Mouse (Mus musculus) gonadal fat pad, adult 2 months (tissue): Measurements from ENCODE around the gene Pop4. TPM values are rescaled to one million over a fixed set of nuclear protein-coding genes. Genes with fewer than 3 reads are reported as not detected.
"Not testable (repeated sequence)": the region's sequence is repeated elsewhere in the genome, so short reads cannot be mapped to it uniquely, and the experiment has no call there.

Experiments
- DNase-seq: peaks from one replicate; pipeline ENCODE4 v3.0.0-alpha.2; 2012; ENCODE audit warnings: low read depth
- polyA plus RNA-seq: library from polyadenylated mRNA; depleted of rRNA; stranded (reverse); fragments of >200 nt; gene quantifications from 2 replicates; pipeline ENCODE4 v1.2.3, GENCODE M21; 2012; rRNA removed

Gene Pop4
- polyA plus RNA-seq = 14.8 and 17.1 TPM in 2 replicates

DNA sequence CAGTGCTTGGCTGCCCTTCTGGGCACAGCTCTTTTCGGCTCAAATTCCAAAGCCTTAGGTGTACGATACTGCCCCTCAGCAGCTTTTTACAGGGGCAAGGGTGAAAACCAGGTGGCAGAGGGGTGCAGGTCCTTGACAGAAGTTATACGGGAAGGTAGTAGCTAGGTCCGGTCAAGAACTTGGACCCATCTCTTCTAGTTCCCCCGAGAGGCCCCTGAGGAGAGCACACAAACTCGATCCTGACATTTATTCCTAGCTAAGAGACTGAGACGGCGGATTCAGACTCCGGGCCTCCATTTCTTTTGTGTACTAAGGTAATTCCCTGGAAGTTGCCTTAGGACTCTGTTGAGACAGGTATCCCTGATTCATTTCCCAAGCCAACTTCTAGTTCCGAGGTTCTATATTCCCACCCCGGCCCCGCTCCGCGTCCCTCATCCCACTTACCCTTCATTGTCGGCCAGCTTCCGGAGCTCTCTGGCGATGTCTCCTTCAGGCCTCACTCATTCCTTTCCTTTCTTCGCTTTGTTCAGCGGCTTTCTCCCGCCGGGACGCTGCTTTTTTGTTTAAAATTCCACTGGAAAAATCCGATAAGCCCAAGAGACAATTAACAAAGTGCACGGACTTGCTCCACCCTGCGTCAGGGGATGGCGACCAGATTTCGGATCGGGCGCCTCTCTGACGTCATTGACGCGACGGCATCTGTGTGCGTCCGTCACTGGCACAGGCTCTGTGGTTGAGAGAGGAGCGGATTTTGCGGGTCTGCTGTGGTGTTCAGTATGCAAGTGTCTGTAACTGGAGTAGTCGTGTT is at the start of gene Pop4:
TSS of gene Pop4 (minus strand) at position 721 of the 808 bp plus-strand sequence.
- peak; percentile 38 for DNase-seq

DNA sequence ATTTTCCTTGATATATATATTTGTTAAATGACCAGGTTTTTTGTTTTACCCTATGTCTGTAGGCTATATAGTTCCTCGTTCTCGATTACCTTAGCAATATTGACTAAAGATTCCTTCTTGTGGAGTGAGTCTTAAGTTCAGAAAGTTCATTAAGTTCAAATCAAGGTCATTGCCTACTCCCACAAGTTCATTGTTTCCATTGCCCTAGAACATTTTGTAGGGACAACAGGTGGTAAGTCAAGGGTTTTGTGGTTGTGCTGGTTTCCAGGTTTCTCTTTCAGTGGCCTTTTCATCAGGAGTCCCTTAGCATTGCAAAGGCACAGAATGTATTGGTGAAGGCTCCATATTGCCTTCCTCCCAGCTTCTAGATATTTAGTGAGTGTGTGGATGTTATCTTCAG is 49.4 kb upstream of the Pop4 start:
- DNase-seq = no peak

DNA sequence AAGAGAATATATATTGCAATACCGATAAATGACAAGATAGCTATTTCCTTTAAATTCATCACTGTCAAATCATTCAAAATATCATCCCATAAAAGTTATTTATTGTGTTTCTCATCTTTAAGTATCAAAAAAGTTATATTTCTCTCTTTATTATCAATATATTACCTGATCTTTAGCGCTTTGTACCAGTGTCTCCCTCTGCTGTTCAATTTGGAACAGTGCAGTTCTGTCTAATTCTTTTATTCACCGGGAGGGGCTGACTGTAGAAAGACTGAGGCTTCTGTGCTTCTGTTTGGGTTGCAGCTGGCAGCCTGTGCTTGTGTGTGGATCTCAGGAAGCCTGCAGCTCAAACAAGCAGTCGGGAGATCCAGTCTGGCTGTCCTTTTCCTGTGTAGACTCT is 11.0 kb upstream of the Pop4 start:
- DNase-seq = not testable (repeated sequence)

DNA sequence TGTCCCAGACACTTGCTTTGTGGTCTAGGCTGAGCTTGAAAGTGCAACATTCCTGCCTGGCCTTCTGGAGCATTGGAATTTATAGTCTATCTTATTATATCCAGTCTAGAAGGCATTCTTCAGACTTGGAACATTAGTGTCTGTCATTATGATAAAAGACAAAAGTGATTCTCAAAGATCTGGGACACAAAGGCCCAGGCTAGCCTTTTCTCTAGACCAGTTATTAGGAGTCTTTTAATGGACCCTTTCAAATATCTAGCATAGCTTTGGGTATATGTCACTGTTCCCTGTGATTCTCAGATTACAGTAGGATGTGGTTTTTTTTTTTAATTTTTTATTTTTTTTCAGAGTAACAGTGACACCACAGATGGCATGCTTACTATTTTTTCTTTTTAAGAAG is 1.3 kb upstream of the Pop4 start:
- DNase-seq = no peak

DNA sequence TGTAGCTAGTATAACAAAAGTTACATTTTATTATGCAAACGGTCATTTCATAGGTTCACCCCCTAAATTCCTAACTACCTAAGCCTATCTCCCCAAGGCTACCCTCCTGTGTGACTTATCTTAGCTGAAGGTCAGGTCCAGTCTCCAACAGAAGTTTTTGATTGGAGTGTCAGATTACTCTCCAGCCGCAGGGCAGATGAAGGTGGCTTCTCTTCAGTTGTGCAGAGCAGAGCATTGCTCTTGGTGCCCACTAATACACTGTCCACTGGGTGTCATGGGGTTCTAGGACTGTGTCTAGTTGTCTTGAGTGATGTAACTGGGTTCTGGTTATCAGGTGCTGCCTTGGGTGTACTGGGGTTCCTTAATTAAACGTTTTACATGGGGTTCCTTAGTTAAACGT is 636 bp upstream of the Pop4 start:
- no peak for DNase-seq

DNA sequence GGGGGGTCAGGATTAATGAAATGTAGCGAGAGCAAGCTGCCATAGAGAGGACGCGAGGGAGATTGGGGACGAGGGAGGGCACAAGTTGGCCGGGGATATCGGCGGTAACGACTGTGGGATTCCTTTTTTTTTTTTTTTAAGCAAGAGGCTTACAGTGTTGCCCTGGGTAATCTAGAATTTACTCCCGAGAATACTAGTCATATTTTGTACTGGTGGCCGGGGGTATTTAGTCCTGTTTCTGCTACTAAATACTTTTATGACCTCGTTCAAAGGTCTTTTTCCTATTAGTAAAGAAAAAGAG is 238 bp upstream of the Pop4 start:
- DNase-seq = no peak

DNA sequence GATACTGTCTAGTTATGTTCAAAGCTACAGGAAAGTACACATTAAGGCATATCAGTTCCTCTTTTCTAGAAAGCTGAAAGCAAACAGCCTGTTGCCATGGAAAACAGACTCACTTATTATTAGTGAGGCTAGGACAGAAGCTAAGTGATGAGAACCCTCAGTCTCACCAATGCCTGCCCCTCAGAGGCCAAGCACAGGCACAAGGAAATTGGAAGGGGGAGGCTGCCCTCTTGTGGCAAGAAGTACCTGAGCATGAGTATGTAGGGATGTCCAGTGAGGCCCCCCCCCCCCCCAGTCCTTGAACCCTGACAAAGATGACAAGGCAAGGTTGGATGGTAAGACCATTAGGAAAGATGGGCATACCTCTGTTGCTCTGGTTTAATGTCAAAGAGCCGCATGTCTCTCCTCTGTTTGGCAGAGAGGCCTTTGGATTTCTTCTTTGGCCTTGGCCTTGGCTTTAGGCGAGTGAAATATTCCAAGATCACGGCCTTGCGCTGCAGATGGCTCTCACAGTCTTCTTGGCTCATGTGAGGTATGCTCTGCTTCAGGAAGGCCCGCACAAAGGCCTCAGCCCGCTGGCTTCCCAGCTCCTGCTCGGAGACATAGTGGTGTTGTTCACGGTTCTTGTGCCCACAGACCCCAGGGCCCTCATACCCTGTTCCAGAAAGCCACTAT is 4.1 kb downstream of the Pop4 start:
- no peak for DNase-seq

DNA sequence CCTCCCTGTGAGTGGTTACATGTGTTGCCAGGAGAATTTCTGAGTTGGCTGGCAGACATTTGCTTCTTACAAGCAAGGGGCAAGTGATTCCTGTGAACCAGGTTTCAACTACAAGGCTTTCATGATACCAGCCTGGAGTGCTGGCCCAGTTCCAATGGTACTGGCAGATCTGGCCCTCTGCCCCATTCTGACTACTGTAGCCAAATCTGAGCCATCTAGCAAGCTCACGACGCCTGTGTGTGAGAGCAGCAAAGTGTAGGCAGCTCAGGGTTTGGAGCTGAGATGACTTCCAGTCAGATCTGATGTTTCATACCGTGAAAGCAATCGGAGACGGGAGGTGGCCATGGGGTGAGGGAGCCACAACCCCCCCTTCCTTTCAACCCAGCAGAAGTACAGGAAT is 8.8 kb downstream of the Pop4 start:
- DNase-seq = peak; percentile 19

DNA sequence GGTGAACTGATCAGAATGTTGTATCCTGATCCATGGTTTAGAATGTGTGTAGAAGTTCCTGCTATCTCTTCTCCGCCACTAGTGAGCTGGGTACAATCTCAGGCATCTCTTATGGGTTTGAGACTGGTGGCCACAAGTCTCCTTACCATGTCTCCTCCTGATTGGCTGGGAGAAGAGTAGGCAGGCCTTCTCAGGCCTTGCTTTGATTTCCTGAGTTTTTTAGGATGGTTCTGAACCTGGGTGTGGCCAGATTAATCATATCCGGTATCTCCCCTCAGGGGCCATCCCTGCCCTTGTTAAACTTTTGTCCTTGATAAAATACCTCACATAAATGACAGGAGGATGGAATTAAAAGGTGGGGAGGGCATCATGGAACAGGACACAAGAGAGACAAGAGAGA is 11.6 kb downstream of the Pop4 start:
- no peak for DNase-seq

DNA sequence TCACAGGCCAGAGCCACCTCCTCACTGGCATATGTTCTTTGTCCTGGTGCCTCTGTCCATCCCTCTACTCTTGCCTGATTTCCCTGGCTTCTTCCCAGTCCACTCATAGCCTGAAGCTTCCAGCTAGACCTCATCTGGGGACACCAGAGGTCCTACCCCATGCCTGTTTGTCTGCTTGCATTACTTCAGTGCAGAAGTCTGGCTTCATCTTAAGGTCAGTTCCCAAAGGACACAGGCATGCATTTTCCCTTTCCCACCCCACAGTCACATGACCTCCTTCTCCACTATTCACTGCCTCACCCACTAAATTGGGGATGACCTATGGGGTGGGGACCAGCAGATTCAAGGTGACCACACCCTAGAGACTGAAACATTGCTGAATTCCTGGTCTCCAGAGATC is 17.8 kb downstream of the Pop4 start:
- DNase-seq = no peak

DNA sequence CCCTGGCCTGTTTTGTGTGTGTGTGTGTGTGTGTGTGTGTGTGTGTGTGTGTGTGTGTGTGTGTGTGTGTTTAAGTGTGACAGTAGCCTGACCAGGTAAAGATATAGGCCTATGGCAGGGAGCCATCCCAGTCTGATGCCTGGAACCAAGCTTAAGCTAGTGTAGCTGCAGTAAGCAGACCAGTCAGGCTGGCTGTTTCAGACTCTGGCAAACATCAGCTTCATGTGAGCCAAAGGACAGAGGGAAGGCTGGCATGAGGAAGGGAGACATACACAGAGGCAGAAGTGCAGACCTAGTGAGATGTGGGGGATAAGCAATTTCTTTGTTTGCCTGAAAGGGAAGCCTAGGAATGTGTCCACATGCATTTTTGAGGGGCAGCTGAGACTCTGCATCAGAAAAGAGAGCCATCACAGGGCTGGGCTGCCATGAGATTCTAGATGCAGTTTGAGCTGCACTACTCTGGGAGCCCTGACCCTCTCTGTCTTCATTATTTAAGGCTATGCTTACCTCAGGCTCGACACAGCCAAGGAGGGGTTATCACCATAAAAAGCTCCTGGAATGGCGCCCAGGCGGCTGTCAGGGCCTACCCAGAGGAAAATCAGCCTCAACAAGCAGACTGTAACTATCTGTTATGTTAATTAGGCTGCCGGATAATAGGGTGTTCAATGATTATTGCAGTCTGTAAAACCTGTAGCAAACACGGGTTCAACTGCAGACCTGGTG is 19.6 kb downstream of the Pop4 start:
- peak; percentile 75 for DNase-seq

DNA sequence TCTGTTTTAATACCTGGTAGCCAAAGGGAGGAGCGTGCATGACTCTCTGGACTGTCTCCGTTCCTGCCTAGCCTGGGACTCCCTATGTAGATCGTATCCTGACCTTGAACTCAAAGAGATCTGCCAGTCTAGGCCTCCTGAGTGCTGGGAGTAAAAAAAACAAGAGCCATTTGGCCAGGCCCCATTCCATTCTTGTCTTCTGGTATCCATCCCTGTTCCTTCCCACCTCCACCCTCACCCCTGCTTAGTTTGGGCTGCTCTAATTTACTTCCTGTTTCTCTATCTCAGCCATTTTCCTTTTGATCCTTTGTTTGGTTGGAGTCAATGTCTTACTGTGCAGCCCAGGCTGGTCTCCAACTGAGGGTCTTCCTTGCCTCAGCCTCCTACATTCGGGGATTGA is 28.8 kb downstream of the Pop4 start:
- no peak for DNase-seq

DNA sequence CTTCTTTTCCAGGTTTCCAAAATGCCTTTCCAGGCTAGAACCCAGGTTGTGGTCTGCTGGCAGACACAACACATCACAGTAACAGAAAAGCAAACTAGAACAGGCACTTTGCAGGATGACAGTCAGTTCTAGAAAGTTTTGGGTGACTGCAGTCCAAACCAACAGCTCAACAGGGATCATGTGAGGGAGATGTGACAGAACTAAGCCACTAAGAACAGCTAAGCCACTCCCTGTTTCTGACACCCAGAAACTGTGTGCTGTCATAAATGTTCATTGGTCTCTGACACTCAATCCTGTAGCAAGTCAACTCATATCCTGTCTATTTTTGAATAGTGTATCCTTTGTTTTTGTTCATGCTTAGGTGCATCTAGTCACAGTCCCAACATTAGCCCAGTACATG is 34.1 kb downstream of the Pop4 start:
- no peak for DNase-seq

DNA sequence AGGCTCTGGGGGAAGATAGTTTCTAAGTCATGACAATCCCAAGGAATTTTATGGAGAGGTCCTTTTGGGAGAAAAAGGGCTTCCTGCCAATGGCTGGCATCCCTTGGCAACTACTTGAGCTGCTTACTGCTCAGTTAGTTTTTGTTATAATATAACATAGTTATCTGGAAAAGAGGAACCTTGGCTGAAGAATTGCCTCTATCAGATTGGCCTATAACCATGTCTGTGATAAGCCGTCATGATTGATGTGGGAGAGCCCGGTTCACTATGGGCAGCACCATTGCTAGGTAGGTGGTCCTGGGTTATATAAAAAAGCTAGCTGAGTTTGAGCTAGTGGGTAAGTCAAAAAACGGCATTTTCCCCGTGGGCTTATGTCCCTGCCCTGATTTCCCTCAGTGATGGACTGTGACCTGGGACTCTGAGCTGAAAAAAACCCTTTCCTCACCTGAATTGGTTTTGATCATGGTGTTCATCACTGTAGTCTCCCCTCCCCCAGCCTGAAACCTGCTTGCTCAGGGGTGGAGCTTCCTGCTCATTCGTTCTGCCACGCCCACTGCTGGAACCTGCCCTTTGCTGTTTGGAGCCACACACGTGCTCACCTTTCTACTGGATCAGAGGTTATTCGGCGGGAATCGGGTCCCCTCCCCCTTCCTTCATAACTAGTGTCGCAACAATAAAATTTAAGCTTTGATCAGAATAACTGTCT is 34.7 kb downstream of the Pop4 start:
- DNase-seq = no peak

DNA sequence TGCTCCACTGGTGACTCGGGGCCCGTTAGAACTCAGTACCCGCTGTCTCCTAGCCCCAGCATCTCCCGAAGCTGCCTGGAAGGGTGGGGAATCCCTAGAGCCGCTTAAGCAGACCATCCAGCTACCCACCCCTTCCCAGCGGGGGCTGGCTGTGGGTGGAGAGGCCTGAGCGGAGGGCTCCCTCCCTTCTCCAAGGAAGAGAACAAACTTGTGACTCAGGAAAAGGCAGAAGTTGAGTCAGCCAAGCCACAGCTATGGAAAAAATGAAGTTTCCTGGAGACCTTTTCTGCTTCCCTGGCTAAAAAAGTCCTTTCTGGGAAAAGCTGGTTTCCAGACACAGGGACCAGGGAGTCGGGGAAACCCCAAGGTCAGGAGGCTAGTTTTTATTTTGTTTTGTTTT is 40.9 kb downstream of the Pop4 start:
- no peak for DNase-seq

DNA sequence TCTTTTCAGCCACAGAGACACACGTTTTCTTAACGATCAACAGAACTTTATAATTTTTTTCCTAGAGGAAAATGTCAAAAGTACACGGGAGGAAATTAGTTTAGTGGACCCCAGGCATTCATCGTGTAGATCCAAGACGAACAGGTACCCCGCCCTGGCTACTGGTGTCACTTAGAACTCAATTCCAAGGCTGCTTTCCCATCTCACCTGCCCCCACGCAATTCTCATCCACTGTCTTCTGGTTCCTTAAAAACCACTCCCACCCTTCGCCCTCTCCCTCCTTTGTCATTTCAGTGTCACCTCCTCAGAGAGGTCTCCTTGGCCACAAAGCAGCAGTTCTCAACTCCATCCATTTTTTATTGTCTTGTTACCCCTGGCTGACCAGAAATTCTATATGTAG is 42.9 kb downstream of the Pop4 start:
- no peak for DNase-seq

DNA sequence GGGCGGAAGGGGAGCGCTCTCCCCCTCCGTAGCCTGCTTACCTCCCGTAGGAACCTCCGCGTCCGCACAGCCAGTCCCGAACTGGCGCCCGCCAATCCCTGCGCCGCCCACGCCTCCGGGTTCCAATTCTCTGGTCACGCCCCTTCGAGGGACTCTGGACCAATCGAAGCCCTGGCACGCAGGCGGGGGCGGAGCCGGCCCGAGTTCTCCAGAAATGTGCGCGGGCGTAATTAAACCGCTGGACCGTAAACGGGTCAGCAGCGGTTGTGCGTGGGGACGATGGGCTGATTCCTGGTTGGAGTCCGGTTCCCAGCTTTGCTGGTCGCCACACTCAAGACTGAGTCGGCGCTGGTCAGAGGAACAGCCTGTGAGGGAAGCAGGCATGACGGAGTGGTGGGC is 43.3 kb downstream of the Pop4 start, which contains the start of gene Plekhf1:
TSS of gene Plekhf1 (minus strand) at position 117 of the 399 bp plus-strand sequence.
- no peak for DNase-seq

DNA sequence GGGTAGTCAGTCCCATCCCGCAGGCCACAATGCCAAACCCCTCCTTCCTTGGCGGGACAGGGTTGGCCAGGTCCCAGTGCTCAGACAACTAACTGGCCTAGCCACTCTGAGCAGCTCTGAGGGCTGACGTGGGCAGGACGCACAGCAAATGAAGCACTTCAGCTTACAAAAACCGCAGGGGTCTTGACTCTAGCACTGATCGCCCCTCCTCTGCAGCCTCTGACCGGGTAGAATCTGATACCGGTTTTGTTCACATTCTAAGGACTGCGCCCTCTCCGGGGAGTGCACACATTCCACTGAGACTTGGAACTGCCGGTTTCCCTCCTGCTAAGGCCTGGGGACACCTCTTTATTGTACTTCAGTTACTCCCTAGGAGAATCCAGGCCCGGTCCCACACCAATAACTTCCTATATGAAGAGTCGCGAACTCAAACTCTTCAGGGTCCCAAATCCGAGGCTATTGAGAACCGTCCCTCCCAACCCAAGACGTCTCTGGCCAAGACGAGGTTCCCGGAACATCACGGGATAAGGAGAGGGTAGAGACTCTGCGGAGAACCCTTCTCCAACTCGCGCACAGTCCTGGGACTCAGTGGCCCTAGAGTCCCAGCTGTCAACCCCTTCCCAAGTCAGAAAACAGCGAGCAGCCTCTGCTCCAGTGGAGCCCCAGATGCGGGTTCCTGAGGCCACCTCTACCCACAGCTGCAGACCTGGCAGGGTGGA is 43.9 kb downstream of the Pop4 start:
- no peak for DNase-seq

DNA sequence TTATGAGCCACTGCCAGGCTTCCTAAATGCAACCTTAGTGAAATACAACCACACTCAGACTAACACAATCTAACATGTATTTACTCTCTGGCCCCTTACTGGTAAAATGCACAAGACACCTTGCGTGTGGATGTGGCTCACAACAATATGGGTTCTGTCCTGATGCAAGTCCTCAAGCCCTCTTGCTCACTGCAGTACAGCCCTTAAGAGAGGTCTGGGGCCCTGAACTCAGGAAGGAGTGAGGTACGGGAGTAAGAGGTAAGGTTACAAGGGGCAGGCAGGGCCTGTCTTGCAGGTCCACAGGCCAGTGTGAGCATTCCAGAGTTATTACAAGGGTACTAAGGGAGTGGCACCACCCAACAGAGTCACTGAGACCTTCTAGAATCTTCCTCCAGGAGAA is 45.0 kb downstream of the Pop4 start:
- no peak for DNase-seq

DNA sequence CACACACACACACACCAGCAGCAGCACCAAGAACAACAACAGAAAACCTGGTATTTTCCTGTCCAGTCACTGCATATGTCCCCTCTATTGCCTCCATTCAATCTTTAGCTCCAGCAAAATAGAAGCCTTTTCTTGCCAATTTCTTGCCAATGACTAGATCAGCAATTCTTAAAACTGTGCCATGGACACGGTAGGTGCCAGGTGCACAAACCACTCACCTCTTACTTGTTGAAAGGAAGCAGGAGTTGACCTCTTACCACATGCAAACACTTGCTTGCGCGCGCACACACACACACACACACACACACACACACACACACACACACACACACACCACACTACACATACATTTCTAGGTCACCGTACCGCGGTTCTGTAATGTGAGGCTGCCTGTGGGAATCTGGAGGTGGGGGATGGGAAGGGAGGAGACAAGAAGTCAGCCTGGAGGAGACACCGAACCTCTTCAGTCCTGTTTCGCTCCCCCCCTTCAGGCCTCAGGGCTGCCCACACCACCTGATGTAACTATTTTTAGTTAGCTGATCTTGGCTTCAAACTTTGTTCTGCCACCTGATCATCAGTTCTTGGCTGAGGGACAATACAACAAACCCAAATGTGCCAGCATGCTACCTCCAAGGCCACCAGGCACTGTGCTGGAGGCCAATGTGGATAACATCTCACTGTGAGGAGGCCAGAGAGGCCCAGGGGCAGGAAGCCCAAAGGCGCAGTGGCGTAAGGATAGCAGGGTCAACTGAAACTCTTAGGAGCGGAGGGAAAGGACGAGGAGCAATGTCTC is 46.5 kb downstream of the Pop4 start:
- DNase-seq = no peak

DNA sequence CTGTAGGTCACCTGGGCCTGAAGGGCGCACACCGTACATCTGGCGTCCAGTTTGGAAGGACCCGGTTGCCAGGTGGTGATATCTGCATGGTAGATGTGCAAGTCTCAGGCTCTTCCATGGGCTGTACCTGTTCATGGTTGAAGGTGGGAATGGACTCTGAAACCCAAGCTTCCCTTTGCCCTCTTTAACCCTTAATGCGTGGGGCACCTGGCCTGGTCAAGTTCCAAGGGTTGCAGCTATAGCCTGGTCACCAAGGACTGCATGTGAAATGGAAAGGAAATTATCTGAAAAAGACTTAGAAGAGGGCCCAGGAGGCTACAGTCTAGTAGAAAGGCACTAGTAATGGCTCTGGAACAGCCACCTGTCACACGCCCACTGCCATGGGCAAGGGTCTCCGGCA is 50.4 kb downstream of the Pop4 start:
- DNase-seq = no peak
